Mouse (Mus musculus): Measurements from ENCODE around the gene Acer3.
"Not testable (repeated sequence)": the region's sequence is repeated elsewhere in the genome, so short reads cannot be mapped to it uniquely, and the experiment has no call there.

The Acer3 gene

DNA sequence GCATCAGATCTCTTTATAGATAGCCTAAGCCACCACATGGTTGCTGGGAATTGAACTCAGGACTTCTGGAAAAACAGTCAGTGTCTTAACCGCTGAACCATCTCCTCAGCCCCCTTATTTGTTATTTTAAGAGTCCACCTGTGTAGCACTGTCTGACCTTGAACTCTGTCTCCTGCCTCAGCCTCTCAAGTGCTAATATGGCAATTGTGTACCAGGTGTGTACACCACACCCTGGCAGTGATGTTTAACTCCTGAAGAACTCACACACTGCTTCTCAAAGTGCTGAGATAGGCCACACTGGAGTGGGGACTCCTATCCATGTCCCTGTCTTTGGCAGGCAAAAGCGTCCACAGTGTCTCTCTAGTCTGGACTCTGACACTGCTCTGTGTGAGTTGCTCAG lies 132.3 kb downstream of the Acer3 start:
- intact Hi-C loops (cut with DNase I), result no loop called here

DNA sequence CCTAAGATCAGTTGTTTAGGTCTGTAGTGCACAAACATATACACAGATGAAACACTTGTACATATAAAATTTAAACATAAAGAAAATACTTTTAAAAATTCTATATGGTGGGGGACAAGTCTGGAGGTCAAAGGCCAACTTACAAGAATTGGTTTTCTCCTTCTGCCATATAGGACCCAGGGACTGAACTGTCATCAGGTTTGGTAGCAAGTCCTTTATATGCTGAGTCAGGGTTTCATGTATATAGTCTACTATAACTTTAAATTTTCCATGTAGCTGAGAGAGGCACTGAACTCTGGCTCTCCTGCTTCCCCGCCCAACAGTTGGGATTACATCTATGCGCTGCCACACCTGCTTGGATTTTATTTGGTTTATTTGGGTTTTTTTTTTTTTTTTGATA lies 132.8 kb downstream of the Acer3 start:
- intact Hi-C loops (cut with DNase I), result no loop called here

DNA sequence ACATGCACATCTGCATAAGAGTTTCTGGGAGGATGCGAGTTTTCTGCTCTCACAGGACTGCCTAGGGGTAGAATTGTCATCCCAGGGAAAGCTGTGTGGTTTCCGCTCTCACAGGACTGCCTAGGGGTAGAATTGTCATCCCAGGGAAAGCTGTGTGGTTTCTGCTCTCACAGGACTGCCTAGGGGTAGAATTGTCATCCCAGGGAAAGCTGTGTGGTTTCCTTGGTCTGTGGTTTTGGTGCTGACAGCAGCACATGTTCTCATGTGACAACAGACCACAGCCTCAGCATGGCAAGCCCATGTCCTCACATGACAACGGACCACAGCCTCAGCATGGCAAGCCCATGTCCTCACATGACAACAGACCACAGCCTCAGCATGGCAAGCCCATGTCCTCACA lies 133.7 kb downstream of the Acer3 start:
- intact Hi-C loops (cut with DNase I), result not testable (repeated sequence)

DNA sequence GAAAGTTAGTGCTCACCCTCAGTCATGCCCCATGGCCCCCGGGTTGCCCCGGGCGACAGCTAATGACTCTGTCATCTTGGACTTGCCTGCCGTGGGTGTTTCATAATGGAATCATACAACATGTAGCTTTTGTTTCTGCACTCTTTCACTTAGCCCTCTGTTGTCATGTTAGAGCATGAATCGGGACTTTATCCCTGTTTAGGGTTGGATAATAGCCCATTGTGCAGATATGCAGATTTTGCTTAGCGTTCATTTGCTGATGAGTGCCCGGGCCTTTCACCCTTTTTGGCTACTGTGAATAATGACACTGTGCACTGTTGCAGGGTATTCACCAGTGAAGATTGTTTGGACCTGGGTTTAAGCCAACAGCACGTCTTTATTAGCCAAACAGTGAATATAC lies 134.4 kb downstream of the Acer3 start:
- intact Hi-C loops (cut with DNase I), result no loop called here

DNA sequence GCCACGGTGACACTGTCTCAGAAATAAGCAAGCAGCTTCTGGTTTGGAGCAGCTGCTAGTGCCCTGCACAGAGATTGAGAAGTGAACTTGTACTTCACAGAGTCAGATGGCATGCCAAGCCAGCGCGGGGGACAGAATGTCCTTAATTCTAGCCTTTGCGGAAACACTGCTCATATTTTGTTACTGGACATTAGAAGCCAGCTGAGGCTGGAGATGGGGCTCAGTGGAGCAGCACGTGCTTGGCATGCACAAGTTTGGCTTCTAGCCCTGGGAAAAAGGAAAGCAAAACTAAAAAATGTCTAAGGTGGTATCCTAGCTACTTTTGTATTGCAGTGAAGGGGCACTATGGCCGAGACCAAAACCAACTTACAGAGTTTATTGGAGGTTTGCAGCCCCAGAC lies 135.7 kb downstream of the Acer3 start:
- intact Hi-C loops (cut with DNase I), result no loop called here

DNA sequence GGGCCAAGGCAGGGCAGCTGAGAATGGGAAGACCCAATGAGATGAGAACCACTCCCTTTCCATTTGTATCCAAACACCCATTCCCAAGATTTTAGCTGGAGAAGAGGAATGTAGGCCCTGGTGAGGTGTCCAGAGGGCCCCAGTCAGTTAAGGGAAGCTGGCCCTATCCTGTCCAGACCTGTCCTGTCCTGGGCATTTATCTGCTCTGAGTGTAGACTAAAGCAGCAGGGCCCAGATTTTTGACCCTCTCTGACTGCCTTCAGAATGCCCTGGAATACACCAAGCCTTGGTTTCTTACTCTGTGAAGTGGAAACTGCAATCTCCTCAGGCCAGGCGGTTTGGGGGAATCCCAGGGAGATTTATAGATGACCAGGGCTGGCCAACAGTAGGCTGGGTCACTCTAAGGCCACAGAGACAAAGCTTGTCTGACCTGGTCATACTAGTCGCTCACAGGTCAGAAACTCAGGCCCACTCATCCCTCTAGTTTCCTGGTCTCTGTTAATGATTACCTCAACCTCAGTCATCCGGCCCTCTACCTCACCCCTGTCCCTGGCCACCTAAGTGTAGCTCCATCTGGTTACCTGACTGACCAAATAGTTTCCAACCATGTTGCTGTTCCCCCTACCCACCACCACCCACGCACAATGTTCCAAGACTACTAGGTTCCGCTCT lies 142.3 kb downstream of the Acer3 start:
- intact Hi-C loops (cut with DNase I), result no loop called here

DNA sequence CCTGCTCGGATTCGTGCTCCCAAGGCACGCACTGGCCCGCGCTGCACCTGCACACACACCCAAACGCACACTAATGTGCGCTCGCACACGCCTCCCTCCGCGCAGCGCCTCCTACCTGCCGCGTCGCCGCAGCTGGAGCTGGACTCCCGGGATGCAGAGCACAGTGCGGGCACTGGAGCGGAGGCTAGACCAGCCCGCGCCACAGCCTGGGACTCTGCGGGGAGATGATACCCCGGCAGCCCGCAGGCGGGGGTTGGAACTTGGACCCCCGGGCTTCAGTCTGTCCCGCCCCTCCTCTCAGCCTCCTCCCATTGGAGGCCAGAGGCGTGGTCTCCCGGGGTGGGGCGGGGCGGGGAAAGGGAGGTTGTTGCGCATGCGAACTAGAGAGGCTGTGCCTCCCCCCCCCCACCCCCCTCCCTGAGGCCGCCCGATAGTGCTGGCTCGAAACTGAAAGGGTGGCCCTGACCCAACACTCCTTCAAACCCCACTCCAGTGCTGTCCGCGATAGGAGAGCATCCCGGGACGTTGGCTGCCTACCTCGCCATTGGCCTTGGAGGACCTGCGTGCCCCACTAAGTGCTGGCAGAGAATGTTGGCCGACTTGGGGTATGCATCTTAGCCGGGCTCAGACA lies 143.0 kb downstream of the Acer3 start, which contains the start of gene Capn5:
Gene Capn5, minus strand, starts transcription at position 346 of the 631 bp plus-strand sequence.
- intact Hi-C loops (cut with DNase I), result no loop called here

DNA sequence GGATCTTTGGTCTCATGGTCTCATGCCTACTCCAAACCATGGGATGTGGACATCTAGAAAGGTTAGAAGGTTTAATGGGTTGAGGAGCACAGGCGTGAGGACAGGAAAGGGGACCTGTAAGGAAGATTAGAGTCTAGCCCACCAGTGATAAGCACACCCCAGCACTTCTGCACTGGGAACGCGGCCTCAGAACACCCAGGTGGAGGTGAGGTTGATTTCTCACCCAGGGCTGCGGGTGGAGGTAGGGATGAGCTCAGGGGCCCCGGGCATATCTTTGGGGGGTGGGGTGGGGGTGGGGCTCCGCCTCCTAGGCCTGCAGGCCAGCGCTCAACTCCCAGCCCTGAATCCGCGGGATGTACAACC lies 143.5 kb downstream of the Acer3 start:
- intact Hi-C loops (cut with DNase I), result no loop called here

DNA sequence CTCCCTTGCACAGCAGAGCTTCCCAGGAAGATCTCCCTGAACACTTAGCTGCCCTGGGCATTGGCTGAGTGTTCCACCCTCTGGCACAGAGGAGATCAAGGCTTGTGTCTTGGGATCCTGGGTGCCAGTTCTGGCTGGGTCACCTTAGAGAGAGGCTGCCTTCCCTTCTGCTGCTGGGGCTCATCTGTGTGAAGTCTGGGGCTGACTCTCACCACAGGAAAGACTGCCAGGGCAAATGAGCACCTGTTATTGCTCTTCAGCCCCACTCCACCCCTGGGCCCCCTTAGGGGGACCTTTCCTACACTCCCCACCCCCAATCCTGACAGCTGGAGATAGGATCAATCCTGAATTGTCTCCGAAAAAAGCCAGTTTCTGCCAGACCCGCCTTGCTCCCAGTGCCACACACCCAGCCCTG lies 143.9 kb downstream of the Acer3 start:
- intact Hi-C loops (cut with DNase I), result no loop called here

DNA sequence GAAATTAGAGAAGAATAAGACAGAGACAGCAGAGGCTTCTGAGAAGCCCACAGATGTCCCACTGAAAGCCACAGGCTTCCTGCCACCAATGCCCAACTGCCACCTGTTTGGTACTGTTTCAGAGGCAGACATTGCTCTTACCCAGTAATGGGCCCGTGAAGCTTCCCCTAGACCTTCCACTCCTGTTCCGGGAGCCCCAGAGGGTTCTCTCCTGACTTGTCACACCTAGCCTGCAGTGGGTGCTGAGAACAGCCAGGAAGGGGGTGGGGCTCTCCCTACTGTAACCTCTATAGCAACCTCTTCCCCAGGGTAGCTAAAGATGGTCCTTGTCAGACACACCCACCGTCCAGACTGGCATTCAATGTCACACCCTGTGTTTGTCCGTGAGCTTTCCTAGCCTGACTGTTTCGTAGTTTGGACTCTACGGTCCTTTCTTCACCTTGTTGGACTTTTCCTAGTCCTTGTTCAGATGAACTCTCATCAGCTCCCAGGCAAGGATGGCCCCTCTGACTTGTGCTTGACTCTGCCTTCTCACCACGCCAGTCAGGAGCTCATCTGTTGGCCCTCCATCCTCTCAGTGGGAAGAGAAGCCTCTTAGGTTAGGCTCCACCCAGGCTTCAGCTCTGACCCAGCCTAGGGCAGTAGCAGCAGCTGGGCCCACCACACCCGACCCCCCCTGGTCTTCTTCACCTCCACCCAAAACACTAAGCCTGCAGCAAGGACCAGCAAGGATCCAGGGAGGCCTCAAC lies 144.5 kb downstream of the Acer3 start:
- intact Hi-C loops (cut with DNase I), result no loop called here

DNA sequence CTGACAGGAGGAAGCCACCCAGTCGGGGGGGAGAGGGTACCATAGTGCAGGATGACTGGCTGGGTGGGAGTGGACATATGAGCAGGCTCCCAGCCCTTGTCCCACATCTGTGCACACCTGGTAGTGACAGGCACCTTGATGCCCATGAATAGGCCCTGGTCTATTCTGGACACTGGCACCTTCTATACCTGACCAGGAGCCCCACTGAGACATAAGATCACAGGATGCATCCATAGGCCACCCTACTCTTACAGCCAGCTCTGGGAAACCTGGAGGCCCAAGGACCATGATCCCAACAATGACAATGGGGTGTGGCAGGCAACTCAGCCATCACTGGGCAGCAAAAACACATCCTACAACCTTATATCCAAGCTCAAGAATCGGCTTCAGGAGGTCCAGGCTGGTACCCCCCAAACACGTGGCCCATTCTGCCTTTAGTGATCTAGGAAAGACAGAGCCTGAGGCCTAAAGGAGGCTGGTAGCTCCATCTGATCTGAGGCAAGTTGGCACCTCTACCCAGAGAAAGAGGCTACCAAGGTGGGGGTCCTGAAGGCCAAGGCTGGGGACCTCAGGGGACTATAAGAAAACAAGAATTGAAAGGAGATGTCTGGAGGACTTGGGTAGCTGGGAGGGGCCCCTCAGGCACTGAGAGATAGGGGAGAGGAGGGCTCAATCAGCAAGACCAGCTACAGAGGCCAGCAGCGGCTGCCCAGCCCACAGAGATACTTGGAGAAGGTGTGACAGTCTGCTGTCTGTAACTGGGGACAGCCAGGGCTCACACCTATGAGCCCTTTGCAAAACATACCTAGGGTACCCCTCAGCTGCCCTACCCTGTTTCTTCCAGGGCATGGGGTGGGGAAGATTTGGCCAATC lies 145.9 kb downstream of the Acer3 start:
- intact Hi-C loops (cut with DNase I), result no loop called here

DNA sequence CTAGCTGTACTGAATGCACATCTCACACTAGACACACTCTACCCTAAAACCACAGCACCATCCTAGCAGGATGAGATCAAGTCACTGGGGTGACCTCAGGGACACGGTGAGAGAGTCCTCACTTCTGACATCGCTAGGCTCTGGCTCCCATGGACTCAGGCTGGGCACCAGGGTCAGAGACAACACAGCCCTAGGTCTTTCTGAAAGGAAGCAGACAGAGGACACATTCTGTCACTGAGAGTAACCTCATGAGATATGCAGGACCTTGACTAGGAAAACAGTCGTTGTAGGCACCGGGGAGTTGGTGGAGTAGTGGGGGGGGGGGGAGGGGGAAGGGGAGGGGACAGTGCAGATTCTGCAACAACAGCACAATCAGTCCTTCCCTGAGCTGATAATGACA lies 147.6 kb downstream of the Acer3 start:
- intact Hi-C loops (cut with DNase I), result no loop called here

DNA sequence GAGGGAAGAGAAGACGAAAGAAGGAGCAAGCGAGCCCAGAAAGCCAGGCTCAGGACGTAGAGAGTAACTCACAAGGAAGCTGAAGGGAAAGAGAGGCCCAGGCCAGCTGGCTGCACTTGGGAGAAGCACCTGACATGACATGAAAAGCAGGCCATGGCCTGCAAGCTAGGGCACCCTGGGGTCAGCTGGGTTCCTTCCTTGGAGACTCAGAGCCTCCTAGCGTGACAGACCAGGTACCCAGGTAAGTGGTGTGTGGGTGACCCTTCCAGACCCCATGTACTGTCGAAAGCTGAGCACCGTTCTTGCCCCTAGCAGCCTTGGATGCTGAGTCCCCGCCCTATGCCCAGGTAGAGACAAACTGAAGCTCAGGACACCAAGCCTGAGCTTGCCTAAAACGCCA lies 148.3 kb downstream of the Acer3 start:
- intact Hi-C loops (cut with DNase I), result no loop called here

DNA sequence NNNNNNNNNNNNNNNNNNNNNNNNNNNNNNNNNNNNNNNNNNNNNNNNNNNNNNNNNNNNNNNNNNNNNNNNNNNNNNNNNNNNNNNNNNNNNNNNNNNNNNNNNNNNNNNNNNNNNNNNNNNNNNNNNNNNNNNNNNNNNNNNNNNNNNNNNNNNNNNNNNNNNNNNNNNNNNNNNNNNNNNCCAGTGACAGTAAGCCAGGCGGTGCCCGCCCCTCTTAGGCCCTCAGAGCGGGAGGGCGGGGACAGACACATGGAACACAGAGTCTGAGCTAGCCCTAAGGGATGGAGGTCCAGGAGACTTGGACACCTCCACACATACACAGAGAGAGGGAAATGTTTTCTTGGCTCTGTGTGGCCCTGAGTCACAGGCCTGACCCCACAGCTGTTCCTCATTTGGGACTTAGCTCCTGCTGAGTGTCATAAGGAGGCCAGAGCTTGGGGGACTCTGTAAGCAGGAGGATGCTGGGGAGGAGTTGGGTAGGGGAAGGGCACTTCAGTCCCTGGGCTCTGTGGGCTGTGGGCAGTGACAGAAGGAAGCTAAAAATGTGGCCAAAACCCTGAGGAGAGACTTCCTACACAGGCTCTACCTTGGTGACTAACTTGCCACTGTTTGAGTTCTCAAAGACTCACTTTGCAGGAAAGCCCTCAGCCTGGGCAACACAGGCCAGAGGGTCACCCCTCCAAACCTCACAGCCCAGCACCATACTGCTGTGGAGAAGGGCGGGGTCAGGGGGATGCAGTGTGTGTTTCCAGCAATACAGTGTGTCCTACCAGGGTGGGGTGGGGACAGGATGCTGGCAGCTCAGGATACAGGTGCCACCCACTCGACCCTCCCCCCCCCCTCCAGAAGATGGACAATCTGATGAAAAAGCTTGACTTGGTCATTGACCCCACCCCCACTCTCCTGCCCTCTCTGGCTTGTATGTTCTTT lies 149.6 kb downstream of the Acer3 start:
- intact Hi-C loops (cut with DNase I), result no loop called here

DNA sequence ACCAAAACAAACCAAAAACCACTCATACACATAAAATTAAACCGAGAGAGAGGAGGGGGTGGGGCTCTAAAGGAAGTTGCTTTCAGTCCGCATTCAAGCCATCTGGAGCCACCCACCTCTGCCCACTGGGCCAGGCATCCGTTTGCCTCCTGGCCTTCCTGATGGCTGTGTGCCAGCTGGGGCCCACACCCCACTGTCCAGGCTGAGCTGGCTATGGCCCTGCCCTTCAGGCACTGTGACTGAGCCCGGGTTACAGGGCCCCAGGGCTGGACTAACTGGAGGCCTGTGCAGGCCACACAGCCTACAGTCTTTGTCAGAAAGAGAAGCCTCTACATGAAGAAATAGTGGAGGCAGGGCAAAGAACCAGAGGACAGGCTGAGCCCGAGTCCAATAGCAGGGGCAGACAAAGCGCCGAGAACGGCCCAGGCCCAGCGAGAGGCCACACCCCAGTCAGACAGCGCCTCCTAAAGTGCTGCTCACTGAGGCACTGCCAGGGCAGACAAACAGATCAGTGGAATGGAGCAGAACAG lies 155.9 kb downstream of the Acer3 start:
- intact Hi-C loops (cut with DNase I), result no loop called here

DNA sequence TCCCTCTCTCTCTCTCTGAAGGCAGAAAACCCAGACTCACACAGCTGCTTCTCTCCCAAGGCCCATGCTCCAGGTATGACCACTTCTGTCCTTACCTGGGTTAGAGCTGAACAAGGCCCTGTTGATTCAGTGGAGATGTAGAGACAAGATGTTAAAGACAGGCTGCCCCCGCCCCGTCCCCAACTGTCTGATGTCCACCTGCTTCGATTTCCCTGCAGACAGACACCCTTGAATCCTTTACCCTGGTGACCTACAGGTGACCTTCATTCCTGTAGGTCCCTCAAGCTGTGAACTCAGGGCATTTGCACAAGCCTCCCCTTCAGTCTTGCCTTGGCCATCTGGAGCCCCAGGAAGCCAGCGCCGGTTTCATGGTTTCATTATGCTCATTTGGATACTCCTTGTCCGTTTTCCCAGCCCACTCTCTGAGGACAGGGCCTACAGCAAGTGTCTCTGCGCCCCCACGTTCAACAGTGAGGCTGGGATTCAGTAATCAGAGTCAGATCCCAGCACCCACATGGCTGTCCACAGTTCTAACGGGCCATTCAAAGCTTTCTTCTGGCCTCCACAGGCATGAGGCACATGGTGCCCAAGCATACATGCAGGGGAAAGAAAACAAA lies 156.5 kb downstream of the Acer3 start:
- intact Hi-C loops (cut with DNase I), result no loop called here

DNA sequence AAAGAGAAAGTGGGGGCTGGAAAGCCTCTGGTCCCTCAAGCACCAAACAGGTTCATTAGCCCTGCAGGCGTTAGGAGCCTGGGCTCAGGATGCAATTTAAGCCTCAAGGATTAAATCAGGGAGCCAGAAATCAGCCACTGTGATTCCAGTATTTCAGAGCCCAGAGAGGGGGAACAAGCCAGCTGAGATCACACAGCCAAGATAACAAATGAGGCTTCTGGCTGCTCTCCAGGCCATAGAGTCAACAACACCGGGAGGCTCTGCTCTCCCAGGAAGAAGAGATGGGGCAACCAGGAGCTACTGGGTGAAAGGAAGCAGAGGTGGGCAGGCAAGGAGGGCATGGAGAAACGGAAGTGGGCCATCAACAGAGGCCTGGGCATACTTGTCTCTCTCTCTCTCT lies 157.3 kb downstream of the Acer3 start:
- intact Hi-C loops (cut with DNase I), result no loop called here

DNA sequence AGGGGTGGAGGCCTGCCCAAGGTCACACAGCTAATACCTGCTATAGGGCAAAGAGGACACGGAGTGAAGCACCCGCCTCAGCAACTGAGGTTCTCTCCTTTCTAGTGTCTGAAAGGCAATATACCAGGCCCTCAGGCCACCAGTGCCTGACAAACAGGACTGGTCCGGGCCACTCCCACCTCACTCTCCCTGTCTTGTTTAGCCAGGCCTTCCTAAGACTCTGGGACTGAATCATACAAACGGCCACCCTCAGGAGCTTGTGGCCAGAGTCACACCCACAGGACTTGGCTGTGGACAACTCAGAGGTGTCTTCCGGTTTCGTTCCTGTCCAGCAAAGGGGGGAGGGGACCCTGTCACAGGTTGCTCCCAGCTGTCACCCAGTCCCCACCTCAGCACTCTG lies 158.8 kb downstream of the Acer3 start:
- intact Hi-C loops (cut with DNase I), result no loop called here

DNA sequence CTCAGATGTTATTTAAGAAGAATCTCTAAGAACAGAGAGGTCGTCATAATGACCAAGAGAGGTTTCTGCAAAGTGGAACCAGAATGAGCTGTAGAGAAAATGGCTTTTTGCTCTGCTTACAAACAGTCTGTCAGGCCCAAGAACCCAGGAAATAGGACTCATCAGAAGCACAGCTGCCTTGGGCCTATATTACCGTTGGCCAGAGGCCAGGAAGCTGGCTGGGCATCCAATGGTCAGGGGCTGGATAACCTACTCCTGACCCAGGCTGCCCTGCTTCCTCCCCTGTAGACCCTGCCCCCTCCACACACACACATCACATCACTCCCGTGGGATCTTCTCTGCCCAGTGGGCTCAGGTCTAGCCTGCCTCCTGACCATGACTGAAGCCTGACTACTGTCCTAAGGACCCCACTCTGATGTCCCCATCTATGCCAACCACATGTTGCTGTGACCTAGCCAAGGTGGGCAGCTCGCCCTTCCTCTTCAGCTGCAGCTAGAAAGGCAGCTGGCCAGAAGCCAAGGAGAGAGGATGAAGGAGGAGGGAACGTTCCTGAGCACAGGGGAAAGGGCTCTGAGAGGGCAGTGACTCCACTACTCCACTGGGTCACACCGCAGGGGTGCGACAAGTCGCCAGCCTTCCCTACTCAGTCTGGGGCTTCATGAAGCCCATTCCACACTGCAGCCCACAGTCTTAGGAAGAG lies 160.8 kb downstream of the Acer3 start:
- intact Hi-C loops (cut with DNase I), result no loop called here
